Mouse (Mus musculus): ENCODE data around the gene Gm2a.
A peak's percentile ranks its signal among the peaks of the same experiment; 100 is the strongest.
"Not testable (repeated sequence)": the region's sequence is repeated elsewhere in the genome, so short reads cannot be mapped to it uniquely, and the experiment has no call there.

Gene Gm2a

DNA sequence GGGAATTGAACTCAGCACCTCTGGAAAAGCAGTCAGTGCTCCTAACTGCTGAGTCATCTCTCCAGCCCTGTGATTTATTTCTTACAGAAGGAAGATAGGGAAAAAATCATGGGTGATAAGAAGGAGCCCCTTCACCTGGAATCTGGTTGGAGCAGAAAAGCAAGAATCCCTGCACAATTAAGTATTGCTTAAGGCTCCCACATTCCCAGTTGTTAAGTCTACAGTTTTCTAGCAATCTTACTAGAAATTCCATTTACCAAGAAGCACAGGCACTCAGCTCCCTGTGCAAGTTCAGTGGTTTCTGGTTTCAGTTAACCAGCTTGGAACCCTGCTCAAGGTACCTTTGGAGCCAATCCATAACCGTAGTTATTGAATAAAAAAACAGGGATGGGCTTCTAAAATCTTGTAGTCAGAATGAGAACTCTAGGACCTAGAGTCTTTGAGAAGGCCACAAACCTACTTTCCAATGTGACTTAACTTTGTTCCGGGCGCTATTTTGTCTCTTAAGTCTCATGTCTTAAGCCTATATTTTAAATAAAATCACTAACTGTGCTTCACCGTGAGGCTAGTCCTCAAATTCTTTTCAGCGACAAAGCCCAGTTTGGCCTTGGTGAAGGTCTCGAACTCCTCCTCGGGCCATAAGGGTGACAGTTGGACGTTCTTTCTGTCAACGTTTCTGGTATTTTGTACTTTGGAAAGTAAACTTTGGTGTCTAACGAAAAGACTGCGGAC lies 1.0 kb upstream of the Gm2a start:
- no peak for DNase-seq (ENCODE audit: low spot score)

DNA sequence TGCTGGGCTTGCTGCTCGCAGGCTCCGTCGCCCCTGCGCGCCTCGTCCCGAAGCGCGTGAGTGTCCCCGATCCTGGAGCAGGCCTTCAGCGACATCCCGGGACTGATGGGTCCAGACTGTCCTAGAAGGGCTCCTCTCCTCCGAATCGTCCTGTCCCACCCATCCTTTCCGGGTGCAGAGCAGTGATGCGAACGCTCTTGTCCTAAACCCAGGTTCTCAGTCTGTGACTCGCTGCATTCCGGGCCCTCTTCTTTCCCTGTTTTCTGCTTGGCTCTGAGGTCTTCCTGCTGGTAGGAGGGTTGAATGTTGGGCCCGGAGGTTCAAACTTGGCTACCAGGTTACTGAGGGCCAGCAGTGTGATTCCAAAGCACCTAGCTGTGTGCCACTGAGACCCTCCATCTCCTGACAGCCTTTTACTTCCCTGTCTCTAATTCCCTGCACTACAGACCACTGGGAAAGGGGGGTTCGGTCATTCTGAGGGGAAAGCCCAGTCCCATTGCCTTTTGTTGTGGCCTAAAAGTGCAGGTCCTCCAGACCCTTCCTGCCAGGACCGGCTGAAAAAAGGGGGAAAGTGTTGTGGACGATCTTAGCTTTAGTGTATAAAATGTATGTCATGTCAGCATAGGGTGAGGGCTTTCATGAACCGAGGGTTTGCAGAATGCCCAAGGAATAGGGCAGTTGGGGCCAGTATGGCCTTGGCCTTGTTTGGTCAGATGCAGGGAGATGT lies 437 bp downstream of the Gm2a start:
- no peak for DNase-seq (ENCODE audit: low spot score)

DNA sequence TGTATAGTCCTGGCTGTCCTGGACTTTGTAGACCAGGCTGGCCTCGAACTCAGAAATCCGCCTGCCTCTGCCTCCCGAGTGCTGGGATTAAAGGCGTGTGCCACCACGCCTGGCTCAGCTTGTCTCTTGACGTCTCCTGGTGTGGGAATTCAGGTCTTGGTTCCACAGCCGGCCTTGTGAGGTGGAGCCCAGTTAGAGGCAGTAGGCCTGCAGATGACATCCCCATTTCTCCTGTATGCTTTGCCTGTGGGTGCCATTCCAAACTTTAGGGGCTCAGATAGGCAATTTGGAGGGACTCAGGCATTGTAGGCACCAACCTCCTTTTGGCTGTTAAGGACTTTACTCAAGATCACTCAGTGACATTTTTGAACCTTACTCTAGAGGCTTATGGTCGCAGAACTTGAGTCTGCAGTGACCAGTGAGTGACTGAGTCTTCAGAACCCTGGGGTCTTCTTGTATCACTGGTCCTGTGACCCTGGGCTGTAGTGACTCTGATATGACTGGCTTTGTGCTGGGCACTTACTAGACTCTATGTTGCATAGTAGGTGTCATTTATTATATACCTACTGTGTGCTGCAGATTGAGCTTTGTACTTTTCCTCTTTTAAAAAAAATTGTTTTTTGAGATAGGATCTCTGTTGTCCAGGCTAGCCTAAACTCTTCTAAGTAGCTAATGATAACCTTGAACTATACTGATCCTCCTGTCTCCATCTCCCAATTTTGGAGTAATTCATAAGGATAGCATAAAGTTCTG lies 1.3 kb downstream of the Gm2a start:
- DNase-seq (ENCODE audit: low spot score): no peak

GRCm38 (mm10) chr11:55099868-55100267 lies 2.0 kb downstream of the Gm2a start:
- DNase-seq (ENCODE audit: low spot score): no peak

GRCm38 (mm10) chr11:55102015-55102414 lies 4.1 kb downstream of the Gm2a start:
- DNase-seq (ENCODE audit: low spot score): no peak

DNA sequence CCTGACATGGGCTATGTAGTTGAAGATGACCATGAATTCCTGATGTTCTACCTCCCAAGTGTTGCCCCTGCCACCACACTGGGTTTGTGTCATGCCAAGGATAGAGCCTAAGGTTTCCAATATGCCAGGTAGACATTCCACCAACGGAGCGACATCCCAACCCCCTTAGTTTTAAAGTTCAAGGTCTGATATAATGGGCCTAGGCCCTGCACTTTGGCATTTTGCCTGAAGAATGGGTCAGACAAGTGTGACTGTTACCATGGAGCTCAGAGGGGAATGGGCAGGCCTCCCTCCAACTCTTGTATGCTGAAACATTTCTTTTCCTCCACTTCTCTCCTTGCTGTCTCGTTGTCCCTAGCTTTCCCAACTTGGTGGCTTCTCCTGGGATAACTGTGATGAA lies 5.3 kb downstream of the Gm2a start:
- no peak for DNase-seq (ENCODE audit: low spot score)

- no peak for DNase-seq (ENCODE audit: low spot score)
Measured at GRCm38 (mm10) chr11:55105389-55105788, 7.5 kb downstream of the Gm2a start.

- DNase-seq (ENCODE audit: low spot score): no peak
Measured at GRCm38 (mm10) chr11:55106636-55107035, 8.7 kb downstream of the Gm2a start.

DNA sequence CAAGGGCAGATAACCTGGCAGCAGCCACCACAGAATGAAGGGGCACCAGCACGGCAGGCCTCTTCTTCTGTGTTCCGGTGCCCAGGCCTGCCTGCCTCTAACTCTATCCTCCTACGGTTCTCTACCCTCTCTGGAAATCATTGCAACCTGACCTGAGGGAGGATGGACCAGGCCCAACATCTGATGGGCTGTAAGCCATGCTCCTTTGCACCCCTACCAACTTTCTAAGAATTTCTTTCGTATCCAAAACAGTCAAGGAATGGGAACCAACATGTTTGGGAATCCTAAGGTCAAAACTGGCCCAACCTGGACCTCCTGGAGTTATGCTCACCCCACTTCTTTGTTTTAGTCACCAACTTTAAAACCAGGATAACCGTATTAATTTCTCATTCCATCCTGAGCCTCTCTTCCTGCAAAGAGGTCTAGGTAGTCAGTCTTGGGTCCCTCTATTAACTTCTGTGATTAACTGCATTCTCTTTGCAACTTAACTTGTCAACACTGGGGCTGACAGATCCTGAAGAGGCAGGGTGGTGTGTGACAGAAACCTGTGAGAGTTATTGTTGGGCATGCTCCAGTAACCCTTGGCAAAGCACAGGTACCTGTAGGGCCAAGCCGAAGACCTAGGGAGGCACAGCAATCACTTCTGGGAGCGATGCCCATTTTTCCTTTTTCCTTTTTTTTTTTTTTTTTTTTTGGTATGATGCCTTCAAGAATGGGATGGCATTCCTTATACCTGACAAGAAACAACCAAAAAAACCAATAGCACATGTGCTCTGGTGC lies 11.8 kb downstream of the Gm2a start:
- DNase-seq (ENCODE audit: low spot score): no peak

- no peak for DNase-seq (ENCODE audit: low spot score)
Measured at GRCm38 (mm10) chr11:55110566-55111169, 12.8 kb downstream of the Gm2a start.

- DNase-seq (ENCODE audit: low spot score): peak; percentile 42
Measured at GRCm38 (mm10) chr11:55113209-55113860, 15.4 kb downstream of the Gm2a start.

DNA sequence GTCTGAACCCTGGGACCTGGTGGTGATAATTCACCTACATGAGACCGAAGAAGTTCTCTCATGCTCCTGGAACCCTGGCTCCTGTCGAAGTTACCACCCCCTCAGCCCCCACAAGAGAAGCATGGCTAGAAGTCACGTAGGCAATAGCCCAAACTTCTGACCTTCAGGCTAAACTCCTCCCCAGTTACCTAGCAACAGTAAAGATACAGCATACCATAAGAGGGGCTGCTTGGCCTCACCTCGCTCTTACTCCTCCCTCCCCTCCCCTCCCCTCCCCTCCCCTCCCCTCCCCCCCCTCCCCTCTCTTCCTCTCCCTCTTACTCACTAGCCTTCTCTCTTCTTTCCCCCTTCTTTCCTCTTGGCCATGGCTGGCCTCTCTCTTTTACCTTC lies 15.9 kb downstream of the Gm2a start:
- DNase-seq (ENCODE audit: low spot score): not testable (repeated sequence)

GRCm38 (mm10) chr11:55114291-55114690 lies 16.4 kb downstream of the Gm2a start:
- no peak for DNase-seq (ENCODE audit: low spot score)

DNA sequence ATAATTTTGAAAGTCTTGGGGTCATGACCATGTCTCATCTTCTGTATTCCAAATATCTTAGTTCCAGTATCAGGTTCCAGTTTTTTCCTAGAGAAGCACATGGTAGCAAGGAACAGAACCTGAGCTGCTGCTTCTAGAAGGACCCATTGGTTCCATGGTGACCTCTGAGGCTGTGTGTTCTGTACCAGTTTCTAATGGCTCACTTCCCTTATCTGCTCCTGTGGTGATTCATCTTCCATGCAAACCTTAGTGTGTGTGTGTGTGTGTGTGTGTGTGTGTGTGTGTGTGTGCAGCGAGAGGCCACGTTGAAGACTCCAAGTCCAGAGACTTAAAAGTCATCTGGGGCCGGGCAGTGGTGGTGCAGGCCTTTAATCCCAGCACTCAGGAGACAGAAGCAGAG lies 18.1 kb downstream of the Gm2a start:
- no peak for DNase-seq (ENCODE audit: low spot score)

DNA sequence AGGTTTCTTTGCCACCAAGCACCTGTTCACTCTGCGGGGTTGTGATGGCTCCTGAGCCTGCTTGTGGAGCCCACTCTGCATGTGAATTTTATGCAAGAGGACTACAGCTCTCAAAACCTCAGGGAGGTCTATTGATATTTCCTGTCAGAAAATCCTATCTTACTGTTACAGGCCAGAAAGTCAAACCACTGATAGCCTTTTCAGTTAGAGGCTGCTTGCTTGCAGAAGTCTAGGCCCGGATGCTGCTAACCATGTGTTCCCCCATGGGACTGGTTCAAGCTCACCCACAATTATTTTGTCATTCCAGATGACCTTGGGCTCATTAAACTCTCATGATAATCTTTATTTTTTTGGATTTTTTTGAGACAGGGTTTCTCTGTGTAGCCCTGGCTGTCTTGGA lies 19.1 kb downstream of the Gm2a start:
- DNase-seq (ENCODE audit: low spot score): no peak

- no peak for DNase-seq (ENCODE audit: low spot score)
Measured at GRCm38 (mm10) chr11:55120279-55120678, 22.4 kb downstream of the Gm2a start.

GRCm38 (mm10) chr11:55120821-55121271 lies 22.9 kb downstream of the Gm2a start:
- no peak for DNase-seq (ENCODE audit: low spot score)

DNA sequence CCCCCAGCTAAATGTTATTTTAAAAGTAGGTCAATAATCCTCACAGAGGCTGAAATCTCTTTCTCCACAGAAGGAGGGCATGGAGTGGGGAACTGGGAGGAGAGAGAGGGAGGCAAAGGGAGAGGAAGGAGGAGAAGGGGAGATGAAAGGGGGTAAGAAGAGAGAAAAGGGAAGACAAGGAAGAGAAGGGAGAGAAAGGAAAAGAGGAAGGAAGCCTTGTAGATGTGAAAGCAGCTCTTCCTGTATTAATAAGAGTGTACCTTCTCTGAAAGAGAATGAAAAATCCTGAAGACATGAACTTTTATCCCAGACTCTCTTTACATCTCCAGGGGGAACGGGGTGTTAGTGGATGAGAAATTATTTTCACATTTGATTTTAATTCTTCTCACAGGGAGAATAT lies 23.5 kb downstream of the Gm2a start:
- DNase-seq (ENCODE audit: low spot score): no peak

DNA sequence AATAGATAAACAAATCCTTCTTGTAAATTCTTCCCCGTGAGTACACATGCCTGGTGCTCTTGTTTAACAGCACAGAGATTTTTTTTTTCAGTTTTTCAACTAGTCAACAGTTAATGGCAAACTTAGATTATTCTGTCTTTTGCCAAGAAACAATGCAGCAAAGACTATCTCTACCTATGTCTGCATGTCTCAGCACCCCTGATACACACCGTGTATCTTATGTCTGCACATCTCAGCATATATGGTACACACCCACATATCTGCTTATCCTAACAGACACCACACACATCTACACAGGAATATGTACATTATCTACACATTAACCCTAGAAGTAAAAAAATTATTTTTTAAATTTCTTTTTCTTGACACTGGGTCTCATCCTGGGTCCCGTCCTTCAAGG lies 28.7 kb downstream of the Gm2a start:
- no peak for DNase-seq (ENCODE audit: low spot score)

GRCm38 (mm10) chr11:55127937-55128336 lies 30.0 kb downstream of the Gm2a start:
- no peak for DNase-seq (ENCODE audit: low spot score)

DNA sequence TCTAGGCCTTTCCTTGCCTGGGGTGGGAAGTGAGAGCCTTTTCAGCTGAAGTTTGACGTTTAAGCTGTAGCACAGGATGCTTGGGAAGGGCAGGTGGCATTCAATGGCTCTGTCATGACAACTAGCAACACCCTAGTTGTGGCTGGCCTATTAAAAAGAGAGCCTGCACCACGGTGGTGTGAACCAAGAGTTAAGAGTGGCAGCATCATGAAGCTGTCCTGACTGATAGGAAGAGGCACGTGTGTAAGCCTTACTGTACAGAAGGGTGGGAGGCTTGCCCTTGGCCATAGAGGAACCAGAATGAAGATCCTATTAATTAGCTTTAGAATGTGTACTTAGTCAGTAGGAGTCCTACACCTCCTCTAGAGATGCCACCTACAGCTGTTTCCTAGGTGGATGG lies 30.5 kb downstream of the Gm2a start:
- DNase-seq (ENCODE audit: low spot score): no peak

All from layer of hippocampus, adult 11-12 months (tissue).